Mouse (Mus musculus) hindbrain, embryonic 16.5 days (tissue): ENCODE measurements around the gene Adgrl3. TPM values are rescaled to one million over a fixed set of nuclear protein-coding genes. Genes with fewer than 3 reads are reported as not detected.

Experiments
- microRNA-seq: library from miRNA; unstranded; fragments of <30 nt; microRNA quantifications from one replicate; pipeline ENCODE4, GENCODE M21; 2017
- polyA plus RNA-seq: library from polyadenylated mRNA; unstranded; fragments of >200 nt; fragmentation: Nextera tagmentation; extraction: Ambion mirVana; gene quantifications from 2 replicates; pipeline ENCODE4 v1.2.1, GENCODE M21; 2015

Adgrl3 gene
- polyA plus RNA-seq, 1 experiment from 2014 or later: 67.2 TPM

Small RNA genes lying within 50 kb of the gene (microRNA-seq; reads per million reads assigned to microRNA genes)
- not detected for gene Gm22048
